Mouse (Mus musculus) T-helper 2 cell (primary cell): Measurements from ENCODE around the gene Gm9887.
"Not testable (repeated sequence)": the region's sequence is repeated elsewhere in the genome, so short reads cannot be mapped to it uniquely, and the experiment has no call there.

Experiments
- in situ Hi-C: fragments of 300-600 bp; cut with MboI, MseI; formaldehyde crosslinking; loops from one replicate; pipeline ENCODE4 v1.15.1; 2025; ENCODE audit warnings: high pct_unique_total_duplicates

Gene Gm9887

DNA sequence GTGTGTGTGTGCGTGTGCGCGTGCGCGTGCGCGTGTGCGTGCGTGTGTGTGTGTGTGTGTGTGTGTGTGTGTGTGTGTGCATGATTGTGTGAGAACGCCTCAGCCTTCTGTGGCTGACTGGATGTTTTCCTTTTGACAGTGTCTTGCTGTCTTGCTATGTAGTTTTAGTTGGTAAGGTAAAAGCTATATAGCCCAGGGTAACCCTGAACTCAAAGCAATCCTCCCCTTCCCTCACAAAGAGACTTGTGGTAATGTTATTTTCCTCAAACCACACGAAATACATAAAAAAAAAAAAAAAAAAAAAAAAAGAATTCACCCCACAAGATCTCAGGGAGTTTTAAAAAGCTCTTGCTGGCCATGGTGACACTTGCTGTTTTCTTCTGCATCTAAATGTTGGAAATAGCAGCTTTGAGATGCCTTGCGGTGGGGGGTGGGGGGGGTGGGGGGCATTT lies 14.0 kb upstream of the Gm9887 start:
- in situ Hi-C loops, result not testable (repeated sequence)

DNA sequence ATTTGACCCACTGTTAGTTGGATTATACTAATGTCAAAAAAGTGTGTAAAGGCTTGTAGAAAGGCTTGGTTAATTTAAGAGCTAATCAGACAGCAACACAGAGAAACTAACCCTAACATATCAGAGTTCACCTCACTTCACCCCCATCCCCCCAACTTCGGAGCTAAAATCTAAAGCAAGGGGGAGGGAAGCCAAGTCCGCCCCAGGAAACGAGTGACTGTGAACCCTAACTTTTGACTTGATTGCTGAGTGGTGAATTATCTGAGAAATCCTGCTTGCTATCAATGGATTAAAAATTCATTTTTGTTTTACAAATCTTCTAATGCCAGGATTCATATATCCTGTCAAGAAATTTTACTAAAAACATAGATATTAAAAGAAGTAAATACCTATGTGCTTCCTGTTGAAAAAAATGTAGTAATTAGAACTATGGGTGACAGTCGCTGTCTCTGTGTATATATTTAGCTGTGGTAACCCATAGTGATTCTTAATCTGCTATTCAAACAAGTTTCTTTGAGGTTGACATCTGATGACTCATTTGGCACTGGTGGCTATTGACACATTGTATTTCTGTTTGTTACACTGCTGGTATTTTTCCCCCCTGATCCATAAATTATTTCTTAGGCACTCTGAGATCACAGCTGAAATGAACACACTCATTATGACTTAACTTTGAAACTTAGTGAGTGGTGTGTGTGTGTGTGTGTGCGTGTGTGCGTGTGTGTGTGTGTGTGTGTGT lies 13.5 kb upstream of the Gm9887 start:
- in situ Hi-C loops, result no loop called here

DNA sequence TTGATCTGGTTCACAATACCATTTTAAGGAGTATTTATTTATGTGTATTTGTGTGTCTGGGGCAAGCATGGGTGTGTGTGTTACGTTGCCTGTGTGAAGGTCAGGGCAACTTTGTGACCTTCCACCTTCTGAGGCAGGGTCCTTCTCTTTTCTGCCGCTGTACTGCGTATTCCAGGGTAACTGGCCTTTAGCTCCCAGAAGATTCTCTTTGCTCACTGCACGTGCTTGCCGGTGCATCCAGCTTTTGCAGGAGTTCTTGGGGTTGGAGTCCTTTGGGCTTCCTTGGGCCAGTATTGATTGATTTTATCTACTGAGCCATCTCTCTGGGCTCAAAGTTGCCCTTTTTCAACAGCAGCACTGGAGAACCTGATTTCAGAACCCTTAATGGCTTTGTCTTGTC lies 12.3 kb upstream of the Gm9887 start:
- in situ Hi-C loops, result loop anchor here (5.0 kb wide), 1 partner anchor 33 kb away; no protein-coding TSS in a partner anchor

DNA sequence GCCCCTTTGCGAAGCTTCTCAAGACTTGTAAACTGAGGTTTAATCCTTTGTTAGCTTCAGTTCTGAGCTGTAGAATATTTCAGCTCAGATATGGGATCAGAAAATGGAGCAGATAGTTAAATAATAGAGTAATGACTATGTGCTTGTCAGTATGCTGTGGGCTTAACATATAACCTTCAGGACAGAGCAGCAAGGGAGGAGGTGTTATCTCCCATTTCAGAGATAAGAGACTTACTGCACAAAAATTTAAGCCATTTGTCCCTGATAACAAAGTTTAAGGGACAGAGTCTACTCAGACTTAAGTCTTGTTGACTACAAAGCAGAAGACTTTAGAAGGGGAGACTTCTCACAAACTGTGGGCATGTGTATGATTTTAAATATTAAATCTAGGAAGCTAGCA lies 10.6 kb upstream of the Gm9887 start:
- in situ Hi-C loops, result loop anchor here (5.0 kb wide), 1 partner anchor 34 kb away; no protein-coding TSS in a partner anchor

DNA sequence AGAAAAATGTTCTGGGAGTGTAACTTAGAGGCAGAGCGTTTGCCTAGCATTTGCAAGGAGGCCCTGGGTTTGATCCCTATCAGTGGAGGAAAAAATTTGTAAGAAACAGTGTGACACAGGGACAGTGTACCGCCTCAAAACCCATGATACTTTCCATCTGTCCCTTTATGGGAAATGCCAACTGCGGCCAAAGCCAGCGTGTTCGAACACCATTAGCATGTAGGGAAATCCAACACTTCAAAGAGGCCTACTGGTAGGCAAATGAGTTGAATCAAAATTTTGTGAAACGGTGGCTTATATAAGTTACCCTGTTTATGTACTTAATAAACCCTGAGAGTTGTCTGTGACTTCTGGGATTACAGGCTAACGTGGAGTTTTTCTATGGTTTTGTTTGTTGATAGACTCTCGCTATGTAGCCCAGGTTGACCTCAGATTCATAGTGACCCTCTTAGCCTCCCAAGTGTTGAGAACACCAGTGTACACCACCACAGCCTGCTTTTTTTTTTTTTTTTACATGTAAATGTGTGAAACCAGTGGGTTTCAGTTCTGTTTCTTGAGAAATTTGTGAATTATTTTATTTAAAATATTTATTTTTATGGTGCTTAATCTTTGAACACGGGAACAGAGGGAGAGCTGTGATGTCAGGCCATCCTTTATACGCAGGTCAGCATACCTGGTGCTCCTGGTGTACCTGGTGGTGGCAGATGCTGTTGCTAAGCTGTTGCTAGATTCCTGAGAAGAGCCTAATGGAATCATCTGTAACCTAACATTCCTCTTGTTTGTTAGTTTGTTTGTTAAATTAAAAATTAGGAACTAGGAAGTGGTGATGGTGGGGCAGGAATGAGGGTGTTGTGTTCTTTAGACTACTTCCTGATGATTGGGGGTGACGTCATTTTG lies 6.5 kb upstream of the Gm9887 start:
- in situ Hi-C loops, result no loop called here

DNA sequence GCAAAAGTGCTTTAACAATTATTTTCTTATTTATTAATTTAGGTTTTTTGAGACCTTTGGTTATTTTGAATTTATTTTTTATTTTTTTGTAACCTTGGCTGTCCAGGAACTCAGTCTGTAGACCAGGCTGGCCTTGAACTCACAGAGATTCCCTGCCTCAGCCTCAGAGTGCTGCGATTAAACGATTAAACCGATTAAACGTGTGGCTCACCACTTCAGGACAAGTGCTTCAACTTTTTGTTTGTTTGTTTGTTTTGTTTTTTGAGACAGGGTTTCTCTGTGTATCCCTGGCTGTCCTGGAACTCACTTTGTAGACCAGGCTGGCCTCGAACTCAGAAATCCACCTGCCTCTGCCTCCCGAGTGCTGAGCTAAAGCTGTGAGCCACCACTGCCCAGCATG lies 5.4 kb upstream of the Gm9887 start:
- in situ Hi-C loops, result not testable (repeated sequence)

DNA sequence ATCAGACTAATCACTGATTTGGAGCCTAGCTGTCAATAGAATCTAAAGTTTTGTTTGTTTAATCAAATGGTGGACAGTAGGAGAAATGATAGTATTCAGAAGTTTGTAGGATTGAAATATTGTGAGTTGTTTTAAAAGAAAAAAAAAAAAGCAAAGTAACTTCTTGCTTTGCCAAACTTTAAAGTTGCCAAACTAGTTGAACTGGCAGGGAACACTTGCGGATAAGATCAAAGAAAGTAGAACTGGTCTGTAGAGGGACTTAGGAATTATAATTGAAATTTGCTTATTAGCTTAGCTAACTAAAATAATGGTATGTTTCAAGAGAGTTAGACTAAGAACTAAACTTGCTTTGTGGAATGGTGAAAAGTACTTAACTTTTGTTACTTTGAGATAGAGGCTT lies 4.9 kb upstream of the Gm9887 start:
- in situ Hi-C loops, result no loop called here

DNA sequence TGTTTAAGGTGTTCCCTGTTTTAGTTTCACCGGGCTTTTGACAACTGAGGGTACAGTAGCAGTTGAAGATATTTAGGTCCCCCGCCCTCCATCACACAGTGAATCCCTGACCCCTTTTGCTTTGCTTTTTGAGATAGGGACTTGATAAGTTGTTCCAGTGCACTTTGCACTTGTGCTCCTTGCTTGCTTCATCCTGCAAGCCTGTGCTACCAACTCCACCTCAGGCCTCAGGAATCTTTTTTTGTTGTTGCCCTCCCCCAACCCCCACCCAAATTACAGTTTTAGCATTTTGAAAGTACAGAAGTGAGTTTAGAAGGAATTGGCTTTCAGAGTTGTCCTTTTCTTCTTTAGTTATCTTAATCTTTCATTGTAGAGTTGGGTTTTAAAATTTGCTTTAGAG lies 3.9 kb upstream of the Gm9887 start:
- in situ Hi-C loops, result no loop called here

DNA sequence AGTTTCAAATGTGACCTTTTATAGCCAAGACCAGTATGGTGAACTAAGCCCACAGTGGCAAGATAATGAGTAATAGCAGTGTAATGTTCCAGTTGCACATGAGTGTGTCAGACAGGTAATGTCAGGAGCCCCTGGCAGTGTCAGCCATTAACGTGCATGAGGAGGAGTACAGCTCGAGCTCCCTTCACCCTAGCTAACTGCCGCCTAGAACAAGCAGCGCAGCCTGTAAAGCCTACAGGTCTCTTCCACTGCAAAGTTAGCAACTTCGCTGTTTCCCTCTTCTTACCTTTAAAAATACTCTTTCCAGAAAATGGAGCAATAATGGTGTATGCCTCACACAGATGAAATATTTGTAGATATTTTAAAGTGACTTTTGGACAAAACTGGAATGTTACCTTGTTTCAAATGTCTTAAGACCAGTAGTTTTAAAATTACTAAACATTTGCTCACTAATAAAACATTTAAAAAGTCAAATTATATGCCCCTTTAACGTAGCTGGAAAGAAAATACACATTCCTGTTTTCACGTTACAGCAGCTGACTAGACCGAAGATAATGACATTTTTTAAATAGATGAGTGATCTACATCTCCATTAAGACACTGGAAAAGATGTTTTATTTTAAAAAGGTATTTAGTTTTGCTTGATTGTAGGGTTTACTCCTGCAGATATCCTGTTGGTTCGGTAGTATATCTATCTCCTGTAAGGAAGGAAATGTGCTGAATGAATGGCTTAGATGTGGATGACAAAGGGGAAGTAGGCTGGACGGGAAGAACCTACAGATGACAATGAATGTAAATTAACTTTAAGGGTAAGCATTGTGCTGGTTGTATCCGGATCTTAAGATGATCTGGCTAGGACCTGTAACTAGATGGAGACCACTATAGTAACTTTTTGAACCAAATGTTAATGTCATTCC lies 1.9 kb upstream of the Gm9887 start:
- in situ Hi-C loops, result no loop called here

DNA sequence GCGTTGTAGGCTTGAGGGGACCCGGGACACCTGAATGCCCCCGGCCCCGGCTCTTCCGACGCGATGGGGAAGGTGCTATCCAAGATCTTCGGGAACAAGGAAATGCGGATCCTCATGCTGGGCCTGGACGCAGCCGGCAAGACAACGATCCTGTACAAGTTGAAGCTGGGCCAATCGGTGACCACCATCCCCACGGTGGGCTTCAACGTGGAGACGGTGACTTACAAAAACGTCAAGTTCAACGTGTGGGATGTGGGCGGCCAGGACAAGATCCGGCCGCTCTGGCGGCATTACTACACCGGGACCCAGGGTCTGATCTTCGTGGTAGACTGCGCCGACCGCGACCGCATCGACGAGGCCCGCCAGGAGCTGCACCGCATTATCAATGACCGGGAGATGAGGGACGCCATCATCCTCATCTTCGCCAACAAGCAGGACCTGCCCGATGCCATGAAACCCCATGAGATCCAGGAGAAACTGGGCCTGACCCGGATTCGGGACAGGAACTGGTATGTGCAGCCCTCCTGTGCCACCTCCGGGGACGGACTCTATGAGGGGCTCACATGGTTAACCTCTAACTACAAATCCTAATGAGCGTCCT lies 573 bp upstream of the Gm9887 start:
- in situ Hi-C loops, result no loop called here

DNA sequence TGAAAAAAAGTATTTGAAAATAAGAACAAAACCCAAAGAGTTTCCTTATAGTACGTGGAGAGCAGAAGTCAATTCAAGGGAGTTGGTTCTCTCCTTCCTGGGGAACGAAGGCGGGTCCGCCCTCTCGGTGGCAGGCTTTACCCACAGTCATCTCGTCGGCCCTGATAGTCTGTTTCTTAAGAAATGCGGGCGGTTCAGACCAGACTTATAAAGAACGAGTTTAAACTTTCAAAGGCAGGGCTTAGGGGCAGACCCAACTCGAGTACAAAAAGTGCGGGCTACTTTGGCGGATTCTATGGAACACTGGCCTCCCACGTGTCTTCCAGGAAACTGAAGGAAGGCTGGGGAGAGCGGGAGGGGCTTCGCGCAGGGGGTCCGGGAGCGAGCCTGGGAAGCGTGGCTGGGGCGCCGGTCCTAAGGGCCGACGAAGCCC lies 821 bp downstream of the Gm9887 start:
- in situ Hi-C loops, result no loop called here

DNA sequence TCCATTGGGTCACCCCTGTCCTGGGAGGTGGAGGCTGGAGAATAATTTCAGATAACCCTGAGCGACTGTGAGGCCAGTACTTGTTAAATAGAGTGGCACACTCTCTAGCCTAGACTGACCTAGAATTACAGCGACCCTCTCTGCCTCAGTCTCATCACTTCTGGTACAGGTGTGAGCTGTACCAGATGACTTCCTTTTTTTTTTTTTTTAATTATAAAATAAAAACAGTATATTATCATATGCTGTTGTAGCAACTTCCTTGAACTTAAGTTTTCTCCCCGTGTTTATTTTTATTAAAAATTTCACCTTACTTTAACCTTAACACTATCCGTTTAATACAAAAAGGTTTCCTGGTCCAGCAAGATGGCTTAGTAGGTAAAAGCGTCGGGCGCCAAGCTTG lies 1.3 kb downstream of the Gm9887 start:
- in situ Hi-C loops, result no loop called here

DNA sequence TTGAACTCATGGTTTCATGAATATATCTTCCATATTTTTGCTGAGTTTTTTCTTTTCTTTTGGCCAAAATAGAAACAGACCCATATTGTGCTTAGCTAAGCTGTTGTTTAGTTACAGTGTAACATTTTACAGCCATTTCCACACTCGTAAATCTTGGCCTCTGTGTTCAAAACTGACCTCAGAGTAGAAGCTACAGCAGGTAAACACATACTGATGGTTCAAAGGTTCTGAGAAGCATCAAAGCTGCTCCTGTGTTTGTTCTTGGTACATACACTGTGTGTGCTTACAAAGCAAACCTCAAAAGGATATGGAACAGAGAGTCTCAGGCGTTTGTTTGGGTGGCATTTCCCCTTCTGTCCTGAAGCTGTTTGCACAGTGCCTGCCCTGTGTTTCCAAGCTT lies 4.7 kb downstream of the Gm9887 start:
- in situ Hi-C loops, result no loop called here

DNA sequence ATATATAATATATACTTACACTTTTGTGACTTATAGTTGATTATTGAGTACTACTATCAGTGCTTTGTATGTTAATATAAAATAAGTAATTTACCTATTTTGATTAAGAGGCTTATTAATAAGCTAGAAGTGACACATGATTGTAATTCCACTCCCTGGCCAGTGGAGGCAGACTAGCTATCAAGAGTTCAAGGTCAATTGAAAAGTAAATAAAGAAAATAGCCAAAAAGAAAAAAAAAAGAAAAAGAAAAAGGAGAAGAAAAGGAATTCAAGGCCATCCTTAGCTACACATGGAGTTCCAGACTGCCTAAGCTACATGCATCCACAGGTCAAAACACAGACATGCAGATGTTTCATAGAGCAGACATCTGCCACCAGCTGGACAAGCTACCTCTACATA lies 5.8 kb downstream of the Gm9887 start:
- in situ Hi-C loops, result no loop called here

DNA sequence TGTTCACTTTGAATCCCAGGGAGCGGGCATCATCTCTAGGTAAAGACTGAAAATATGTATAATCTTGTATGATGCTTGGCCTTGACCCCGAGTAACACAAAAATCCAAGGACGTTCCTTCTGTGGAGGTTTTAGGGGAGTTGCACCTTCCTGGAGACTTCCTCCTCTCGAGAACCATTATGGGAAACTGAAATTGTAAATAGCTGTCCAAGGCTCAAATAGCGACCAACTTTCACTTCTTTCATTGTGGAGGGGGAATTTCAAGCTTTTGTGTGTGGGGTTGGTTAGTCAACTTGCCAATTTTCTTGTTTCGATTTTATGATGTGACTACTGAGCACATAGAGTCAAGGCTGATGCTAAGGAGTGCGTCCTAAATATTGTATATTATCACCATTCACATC lies 6.5 kb downstream of the Gm9887 start:
- in situ Hi-C loops, result no loop called here

DNA sequence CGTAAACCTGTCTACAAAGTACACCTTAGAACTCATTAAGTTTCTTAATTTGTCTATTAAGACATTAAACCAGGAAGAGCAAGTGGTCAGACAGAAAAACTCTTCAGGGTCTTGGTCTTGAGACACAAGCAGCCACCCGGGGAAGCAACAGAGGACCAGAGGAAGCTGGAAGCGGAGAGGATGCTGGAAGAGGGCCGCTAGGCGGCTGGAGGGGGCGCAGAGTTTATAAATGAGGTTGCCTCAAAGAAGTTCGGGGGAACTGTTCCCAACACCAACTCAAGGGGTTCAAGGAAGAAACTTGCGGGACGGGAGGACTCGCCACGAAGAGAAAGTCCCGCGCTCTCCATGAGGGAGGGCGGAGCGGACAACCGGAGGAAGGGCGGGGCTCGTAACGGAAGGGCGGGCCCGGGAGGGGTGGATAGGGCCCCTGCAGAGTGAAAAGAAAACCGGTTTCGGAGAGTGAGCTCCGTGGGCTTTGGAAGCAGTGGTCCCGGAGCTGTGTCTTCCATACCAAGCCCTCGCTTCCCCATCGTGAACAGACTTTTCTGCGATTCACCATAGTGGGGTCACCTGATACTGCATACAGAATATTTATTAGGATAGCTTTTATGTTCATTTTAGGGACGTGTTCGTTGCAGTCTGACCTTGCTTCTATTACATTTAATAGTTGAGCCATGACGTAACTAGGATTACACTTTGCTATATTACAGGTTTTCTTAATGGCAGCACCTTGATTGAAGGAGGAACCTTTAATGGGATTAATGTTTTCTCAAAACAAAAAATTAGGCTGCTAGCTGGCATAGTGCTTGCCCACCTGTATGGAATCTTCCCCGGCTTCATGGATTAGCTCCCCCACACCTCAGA lies 8.1 kb downstream of the Gm9887 start:
- in situ Hi-C loops, result no loop called here

DNA sequence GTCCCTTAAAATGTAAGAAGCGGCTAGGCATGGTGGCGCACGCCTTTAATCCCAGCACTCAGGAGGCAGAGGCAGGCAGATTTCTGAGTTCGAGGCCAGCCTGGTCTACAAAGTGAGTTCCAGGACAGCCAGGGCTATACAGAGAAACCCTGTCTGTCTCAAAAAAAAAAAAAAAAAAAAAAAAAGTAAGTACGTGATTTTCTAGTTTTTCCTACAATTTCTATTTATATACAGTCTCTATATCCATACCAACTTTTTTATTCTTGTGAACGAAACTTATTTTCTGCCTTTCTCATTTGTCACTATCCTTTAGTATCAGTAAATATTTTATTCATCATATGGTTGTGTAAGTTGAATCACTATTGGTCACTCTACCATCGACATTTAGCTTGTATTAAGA lies 9.1 kb downstream of the Gm9887 start:
- in situ Hi-C loops, result not testable (repeated sequence)

DNA sequence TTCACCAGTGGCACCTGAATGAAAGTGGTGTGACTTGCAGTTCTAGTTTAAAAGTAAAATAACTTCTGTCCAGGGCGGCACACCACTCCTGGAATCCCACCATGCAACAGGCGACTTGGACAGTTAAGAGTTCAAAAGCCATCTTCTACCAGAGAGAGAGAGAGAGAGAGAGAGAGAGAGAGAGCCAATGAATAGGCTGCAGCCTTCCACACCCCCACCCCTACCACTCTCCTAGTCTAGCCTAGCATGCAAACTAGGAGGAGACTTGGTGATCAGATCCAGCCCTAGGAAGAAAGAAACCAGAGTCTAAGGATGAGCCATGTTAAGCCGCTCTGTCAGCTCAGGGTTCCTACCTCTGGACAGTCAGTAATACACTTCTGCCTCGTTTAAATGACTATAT lies 9.9 kb downstream of the Gm9887 start:
- in situ Hi-C loops, result no loop called here

DNA sequence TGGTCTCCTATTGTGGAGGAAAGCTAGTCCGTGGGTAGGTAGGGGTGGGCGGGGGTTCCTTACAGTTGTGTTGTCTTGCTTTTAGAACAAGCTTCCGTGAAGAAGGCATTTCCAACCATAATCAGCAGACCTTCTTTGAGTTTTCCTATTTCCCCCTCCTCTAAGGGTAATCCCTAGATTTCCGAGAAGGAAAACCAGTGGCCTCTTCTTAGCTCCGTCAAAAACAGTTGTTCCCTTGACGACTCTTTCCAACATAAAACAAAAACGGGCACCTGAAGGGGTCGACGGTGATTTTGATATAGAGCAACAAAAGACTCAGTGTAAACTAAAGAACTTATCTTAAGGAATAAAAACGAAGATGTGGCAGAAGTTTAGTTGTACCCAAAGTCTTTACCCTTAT lies 10.3 kb downstream of the Gm9887 start:
- in situ Hi-C loops, result no loop called here
